Mouse (Mus musculus): ENCODE results near the gene Nek5. TPM values are rescaled to one million over a fixed set of nuclear protein-coding genes. Genes with fewer than 3 reads are reported as not detected.

Nek5 gene
- total and polyA plus RNA-seq, 3 experiments: 0.04 TPM; not detected in 2

DNA sequence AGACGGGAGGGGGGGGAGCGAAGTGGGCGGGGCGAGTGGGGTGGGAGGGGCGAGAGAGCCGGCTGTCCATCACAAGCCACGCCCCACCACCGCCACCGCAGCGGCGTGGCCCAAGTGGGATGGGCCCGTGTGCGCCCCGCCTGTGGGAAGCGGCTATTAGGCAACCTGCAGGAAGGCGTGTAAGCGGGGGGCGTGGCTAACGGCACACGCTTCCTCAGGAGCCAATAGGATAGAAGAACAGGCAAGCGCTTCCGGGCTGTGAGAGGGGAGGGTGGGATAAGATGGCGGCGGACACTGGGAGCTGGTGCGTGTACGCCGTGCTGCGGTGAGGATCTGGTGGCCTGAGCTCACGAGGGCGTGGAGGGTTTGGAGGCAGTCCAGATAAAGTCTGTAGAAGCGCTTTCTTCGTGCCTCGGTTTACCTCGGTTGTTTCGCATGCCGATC lies 64.4 kb downstream of the Nek5 start, which contains the start of gene Alg11 (continued):
- peak in 1 of 2 experiments; percentile 32; a peak in 1 of 4 replicates for TF ChIP-seq EP300 (IDR thresholded peaks at IDR 0.05; ENCODE audit: low read depth in 1 of 2, low read length in 2 of 2)

DNA sequence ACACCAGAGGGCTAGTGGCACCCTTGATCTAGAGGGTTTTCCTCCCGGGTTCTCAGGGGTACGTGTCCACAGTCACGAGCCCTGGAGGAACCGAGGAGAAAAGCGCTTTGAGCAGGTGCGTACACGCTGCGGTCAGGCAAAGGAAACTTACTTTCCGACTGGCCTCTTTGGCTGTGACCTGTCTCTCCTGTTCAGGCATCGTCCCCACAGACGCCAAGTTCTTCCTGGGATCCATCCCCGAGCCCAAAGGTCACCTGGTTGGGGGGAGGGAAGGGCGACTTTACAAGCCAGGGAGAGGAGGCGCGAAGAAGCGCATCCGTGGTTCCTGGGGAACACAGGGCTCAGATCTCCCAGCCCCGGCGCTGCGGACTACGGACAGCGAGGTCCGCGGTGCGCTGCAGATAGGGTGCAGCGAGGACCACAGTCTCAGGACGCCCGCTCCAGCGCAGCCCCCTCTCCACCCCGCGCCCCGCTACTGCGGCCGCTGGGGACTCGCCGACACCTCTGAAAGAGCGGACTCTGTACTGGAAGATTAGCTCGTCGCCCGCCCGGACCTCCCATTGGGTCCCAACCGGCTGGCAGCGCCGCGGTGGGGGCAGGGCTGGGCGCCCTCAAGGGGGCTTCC lies 64.9 kb downstream of the Nek5 start, which contains the start of gene Atp7b:
Atp7b (minus strand) TSS at position 485 of the 625 bp plus-strand sequence.
- Histone ChIP-seq H3K9ac (ENCODE audit: control insufficient read depth, low read depth, low read length, poor library complexity, severe bottlenecking) (peak within 1 kb of the TSS; percentile 80), H3K27ac (ENCODE audit: control insufficient read depth, low read depth, low read length) (peak within 1 kb of the TSS; percentile 99), H3K9me3 (replicated peaks; ENCODE audit: insufficient read depth, low read length) (no peaks in the 10 kb centered on the region), H3K79me2 (ENCODE audit: control insufficient read depth, insufficient read depth, low read length, poor library complexity) (peaks cover 70% of the 10 kb centered on the region), H3K4me1 (ENCODE audit: control insufficient read depth in 1 of 2, insufficient read depth in 2 of 2, low read length in 2 of 2) (peaks cover 11 to 27% of the 10 kb centered on the region in 2 experiments), H3K4me3 (ENCODE audit: control insufficient read depth in 1 of 2, insufficient read depth in 1 of 2, low read depth in 2 of 2, low read length in 2 of 2) (peak within 1 kb of the TSS; percentile 96 to 98), H3K36me3 (ENCODE audit: control insufficient read depth in 1 of 2, insufficient read depth in 2 of 2, low read length in 2 of 2) (peaks cover 11 to 38% of the 10 kb centered on the region in 2 experiments), H3K27me3 (ENCODE audit: control insufficient read depth in 1 of 2, insufficient read depth in 2 of 2, low read length in 2 of 2) (no peaks in the 10 kb centered on the region)
- TF ChIP-seq TCF12 (IDR thresholded peaks at IDR 0.05; ENCODE audit: low read depth, low read length) (0 out of 2 replicates have a peak, but pooled peaks have one; percentile 5), GATA1 (IDR thresholded peaks at IDR 0.05; ENCODE audit: low read depth, low read length) (no peak), ZMIZ1 (IDR thresholded peaks at IDR 0.05; ENCODE audit: low read depth, low read length) (peak; percentile 39; the same call in 1 of the 2 replicates), TBP (IDR thresholded peaks at IDR 0.05; ENCODE audit: low read depth, low read length) (peak; percentile 30), SIN3A (IDR thresholded peaks at IDR 0.05; ENCODE audit: low read length) (peak; percentile 16; the same call in 1 of the 2 replicates), MAX (IDR thresholded peaks at IDR 0.05; ENCODE audit: low read length) (no peak; the same call in 1 of the 2 replicates), CHD1 (IDR thresholded peaks at IDR 0.05; ENCODE audit: low read depth, low read length) (peak; percentile 31; the same call in 1 of the 2 replicates), ZKSCAN1 (IDR thresholded peaks at IDR 0.05; ENCODE audit: low read depth, low read length) (no peak), MEF2A (IDR thresholded peaks at IDR 0.05; ENCODE audit: extremely low read depth, insufficient replicate concordance, low read depth, low read length, poor library complexity, severe bottlenecking) (no peak), ELF1 (IDR thresholded peaks at IDR 0.05; ENCODE audit: low read depth, low read length) (no peak), MXI1 (IDR thresholded peaks at IDR 0.05; ENCODE audit: low read depth, low read length) (no peak; the same call in 1 of the 2 replicates), CHD2 (IDR thresholded peaks at IDR 0.05; ENCODE audit: low read length) (no peak), RAD21 (IDR thresholded peaks at IDR 0.05; ENCODE audit: low read depth, low read length) (no peak), NELFE (IDR thresholded peaks at IDR 0.05; ENCODE audit: low read depth, low read length) (peak; percentile 25; the same call in 1 of the 2 replicates), NRF1 (IDR thresholded peaks at IDR 0.05; ENCODE audit: insufficient read depth, low read depth, low read length, poor library complexity, severe bottlenecking) (no peak), SMC3 (IDR thresholded peaks at IDR 0.05; ENCODE audit: low read depth, low read length) (no peak), ZC3H11A (IDR thresholded peaks at IDR 0.05; ENCODE audit: low read depth, low read length) (no peak), MAZ (IDR thresholded peaks at IDR 0.05; ENCODE audit: low read depth, low read length) (peak; percentile 98; the same call in 1 of the 2 replicates), USF1 (IDR thresholded peaks at IDR 0.05; ENCODE audit: low read depth, low read length) (no peak), POLR2A (IDR thresholded peaks at IDR 0.05; ENCODE audit: control insufficient read depth in 1 of 2, insufficient read depth in 1 of 2, low read depth in 1 of 2, low read length in 2 of 2, poor library complexity in 1 of 2) (peak; percentile 31 to 82; a peak in 2 of 4 replicates), BHLHE40 (IDR thresholded peaks at IDR 0.05; ENCODE audit: borderline replicate concordance, low read depth, low read length) (no peak; the same call in 1 of the 2 replicates), ZNF384 (IDR thresholded peaks at IDR 0.05; ENCODE audit: low read depth, low read length) (no peak), EP300 (IDR thresholded peaks at IDR 0.05; ENCODE audit: low read depth in 1 of 2, low read length in 2 of 2) (peak in 1 of 2 experiments; percentile 16; a peak in 1 of 4 replicates), RCOR1 (IDR thresholded peaks at IDR 0.05; ENCODE audit: low read depth, low read length) (no peak), CTCF (IDR thresholded peaks at IDR 0.05 in 2 of 3, conservative IDR thresholded peaks at IDR 0.05 in 1 of 3; ENCODE audit: control insufficient read depth in 1 of 3, insufficient read depth in 1 of 3, low read depth in 2 of 3, low read length in 3 of 3, poor library complexity in 1 of 3, severe bottlenecking in 1 of 3) (no peak), USF2 (IDR thresholded peaks at IDR 0.05; ENCODE audit: borderline replicate concordance in 1 of 2, insufficient read depth in 1 of 2, low read depth in 1 of 2, low read length in 2 of 2) (no peak), GABPA (IDR thresholded peaks at IDR 0.05; ENCODE audit: low read depth, low read length) (no peak), MYC (IDR thresholded peaks at IDR 0.05; ENCODE audit: low read depth, low read length) (no peak), POLR2AphosphoS2 (IDR thresholded peaks at IDR 0.05; ENCODE audit: low read length) (peak; percentile 74; the same call in 1 of the 2 replicates), ETS1 (IDR thresholded peaks at IDR 0.05; ENCODE audit: low read depth, low read length) (peak; percentile 19; the same call in 1 of the 2 replicates), JUND (IDR thresholded peaks at IDR 0.05; ENCODE audit: low read depth, low read length) (no peak)
- DNase-seq (ENCODE audit: low read depth, low spot score): no peak

Data from MEL (cell line).